In the genomic region with DNA sequence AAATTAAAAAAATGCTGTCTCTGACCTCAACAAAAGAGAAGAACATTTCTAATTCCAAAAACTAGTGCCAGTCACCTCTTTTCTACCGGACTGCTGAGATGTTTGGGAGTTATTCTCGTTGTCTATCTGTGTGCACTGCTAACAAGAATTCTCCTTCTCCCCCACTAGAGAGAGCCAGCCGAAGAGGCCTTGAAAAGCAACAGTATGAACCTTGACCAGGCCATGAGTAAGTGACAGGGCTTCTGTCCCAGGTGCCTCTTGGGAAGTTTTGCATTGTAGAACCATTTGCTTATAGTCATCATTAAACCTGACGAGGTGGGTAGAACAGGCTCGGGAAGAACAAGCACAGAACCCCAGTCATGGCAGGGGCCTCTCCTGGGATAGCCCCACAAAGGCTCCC, we compare ENCODE assay signal across 23 mouse cellular contexts. TPM values are rescaled to one million over a fixed set of nuclear protein-coding genes. Genes with fewer than 3 reads are reported as not detected.
DNase-seq lines count a peak whose midpoint lies in the region; ATAC-seq and TF ChIP-seq lines count a peak whose summit lies in the region.
"Had no signal": no experiment of that assay in that cellular context is flagged by ENCODE, and none has a peak within 500 bp of the region (broad histone marks: within the 10 kb centered on the region; RNA-seq: fewer than 3 reads in every experiment).

No protein-coding gene starts in this region.

- no peaks in the 10 kb centered on the region for H3K27me3 ChIP-seq in intestine, postnatal 0 days (replicated peaks; ENCODE audit: control insufficient read depth, insufficient read depth, low read length)
- H3K27me3 ChIP-seq in intestine, embryonic 15.5 days (replicated peaks) = no peaks in the 10 kb centered on the region
- H3K27me3 ChIP-seq: embryonic facial prominence, embryonic 13.5 days; embryonic facial prominence, embryonic 15.5 days; forebrain, embryonic 12.5 days had no signal

- no peak for ATAC-seq in intestine, postnatal 0 days
- ATAC-seq in intestine, embryonic 15.5 days = no peak
- ATAC-seq: forebrain, embryonic 14.5 days; forebrain, embryonic 16.5 days had no signal

- DNase-seq in adrenal gland, adult 2 months = peak; percentile 49
- no peak for DNase-seq in adrenal gland, adult 8-10 months
- DNase-seq in layer of hippocampus, adult 2 months (ENCODE audit: low spot score in 2 of 2) = no peak
- no peak for DNase-seq in layer of hippocampus, postnatal 36 days
- DNase-seq: adrenal gland, postnatal 10 days; cerebellum, adult 11 months; cerebellum, adult 18-20 months; cerebellum, adult 8-10 months; cerebellum, adult 9-11 months; cerebellum, postnatal 14 days; cerebellum, postnatal 36 days; embryo, embryonic 11 days had no signal

- TF ChIP-seq CTCF in intestine, postnatal 0 days (IDR thresholded peaks at IDR 0.05; ENCODE audit: low read depth) = peak; percentile 18; the same call in 1 of the 2 replicates
- TF ChIP-seq CTCF in layer of hippocampus, adult 2 months (conservative IDR thresholded peaks at IDR 0.05) = no peak

- H3K4me1 ChIP-seq in intestine, postnatal 0 days (replicated peaks; ENCODE audit: control insufficient read depth, insufficient read depth, low read length) = no peaks in the 10 kb centered on the region
- no peaks in the 10 kb centered on the region for H3K4me1 ChIP-seq in intestine, embryonic 15.5 days (replicated peaks)
- H3K4me1 ChIP-seq: embryonic facial prominence, embryonic 13.5 days; embryonic facial prominence, embryonic 15.5 days; forebrain, embryonic 10.5 days; forebrain, embryonic 12.5 days had no signal

- H3K4me3 ChIP-seq in intestine, postnatal 0 days (ENCODE audit: low read depth, low read length) = no peak overlapping the region
- H3K4me3 ChIP-seq in intestine, embryonic 15.5 days (replicated peaks) = no peak overlapping the region
- no peak overlapping the region for H3K4me3 ChIP-seq in layer of hippocampus, adult 2 months
- H3K4me3 ChIP-seq: embryonic facial prominence, embryonic 13.5 days; embryonic facial prominence, embryonic 15.5 days; erythroblast, embryonic 14.5 days; forebrain, embryonic 10.5 days; forebrain, embryonic 12.5 days had no signal

- no peak overlapping the region for H3K27ac ChIP-seq in intestine, postnatal 0 days (ENCODE audit: low read depth, low read length)
- no peak overlapping the region for H3K27ac ChIP-seq in intestine, embryonic 15.5 days
- H3K27ac ChIP-seq in layer of hippocampus, adult 2 months = 0 out of 2 replicates have a peak overlapping the region, but pooled peaks have one; percentile 1
- H3K27ac ChIP-seq: embryonic facial prominence, embryonic 13.5 days; embryonic facial prominence, embryonic 15.5 days; forebrain, embryonic 10.5 days; forebrain, embryonic 12.5 days had no signal

- no peak overlapping the region for H3K4me2 ChIP-seq in intestine, postnatal 0 days (replicated peaks; ENCODE audit: low read depth)
- H3K4me2 ChIP-seq in intestine, embryonic 15.5 days (replicated peaks) = no peak overlapping the region
- H3K4me2 ChIP-seq: embryonic facial prominence, embryonic 13.5 days; embryonic facial prominence, embryonic 15.5 days; forebrain, embryonic 12.5 days had no signal

- peaks cover 60% of the 10 kb centered on the region for H3K36me3 ChIP-seq in intestine, postnatal 0 days (ENCODE audit: control insufficient read depth, insufficient read depth)
- peaks cover 51% of the 10 kb centered on the region for H3K36me3 ChIP-seq in intestine, embryonic 15.5 days

- H3K9ac ChIP-seq in intestine, postnatal 0 days (ENCODE audit: low read depth, low read length) = no peak overlapping the region
- H3K9ac ChIP-seq in intestine, embryonic 15.5 days = no peak overlapping the region
- H3K9ac ChIP-seq: embryonic facial prominence, embryonic 13.5 days; embryonic facial prominence, embryonic 15.5 days; forebrain, embryonic 12.5 days had no signal

- H3K9me3 ChIP-seq in intestine, postnatal 0 days (ENCODE audit: control insufficient read depth) = no peaks in the 10 kb centered on the region
- no peaks in the 10 kb centered on the region for H3K9me3 ChIP-seq in intestine, embryonic 15.5 days
- H3K9me3 ChIP-seq: embryonic facial prominence, embryonic 13.5 days; embryonic facial prominence, embryonic 15.5 days; forebrain, embryonic 10.5 days; forebrain, embryonic 12.5 days had no signal

- WGBS in intestine, postnatal 0 days = 72% methylated on average over 5 of the region's 5 CpGs
- WGBS in intestine, embryonic 15.5 days = 87% methylated on average over 5 of the region's 5 CpGs

RNA-seq across cellular contexts. Expression of a gene that starts 43.8 kb away (rescaled TPM):
- total RNA-seq in adrenal gland, adult 2 months (2021) = 1 to 10 TPM; 2.3 to 3.1 TPM
- 12.3 and 13.8 TPM in 2 replicates for polyA plus RNA-seq in adrenal gland, adult 2 months (2012; rRNA removed)
- 1 to 10 TPM; 1.5 to 3.3 (median 3.0) TPM for total RNA-seq in adrenal gland, adult 8-10 months (2022)
- polyA plus RNA-seq in intestine, postnatal 0 days (2015; fragmentation: Nextera tagmentation; extraction: Ambion mirVana) = 18.2 TPM in 2 replicates
- polyA plus RNA-seq in intestine, embryonic 15.5 days (2015; fragmentation: Nextera tagmentation; extraction: Ambion mirVana) = 6.6 and 7.7 TPM in 2 replicates
- under 1 TPM; 0.64 to 0.91 TPM for total RNA-seq in layer of hippocampus, adult 2 months (2021)
- under 1 TPM; 0.47 to 0.83 TPM for total RNA-seq in layer of hippocampus, postnatal 36 days (2021)

RNA-seq across cellular contexts. Expression of a gene that starts 43.9 kb away (rescaled TPM):
- 10 to 100 TPM; 22.3 to 28.5 TPM for total RNA-seq in adrenal gland, adult 2 months (2021)
- 45.1 and 47.7 TPM in 2 replicates for polyA plus RNA-seq in adrenal gland, adult 2 months (2012; rRNA removed)
- total RNA-seq in adrenal gland, adult 8-10 months (2022) = 10 to 100 TPM; 28.2 to 50.0 (median 40.7) TPM
- 23.8 and 26.3 TPM in 2 replicates for polyA plus RNA-seq in intestine, postnatal 0 days (2015; fragmentation: Nextera tagmentation; extraction: Ambion mirVana)
- 28.3 and 34.7 TPM in 2 replicates for polyA plus RNA-seq in intestine, embryonic 15.5 days (2015; fragmentation: Nextera tagmentation; extraction: Ambion mirVana)
- 1 to 10 TPM; 6.6 to 8.4 TPM for total RNA-seq in layer of hippocampus, adult 2 months (2021)
- total RNA-seq in layer of hippocampus, postnatal 36 days (2021) = 1 to 10 TPM; 7.3 to 9.7 TPM

RNA-seq across cellular contexts. Expression of a gene that starts 59.3 kb away (rescaled TPM):
- not detected for total RNA-seq in adrenal gland, adult 2 months (2021)
- not detected in 2 replicates for polyA plus RNA-seq in adrenal gland, adult 2 months (2012; rRNA removed)
- not detected for total RNA-seq in adrenal gland, adult 8-10 months (2022)
- not detected in 2 replicates for polyA plus RNA-seq in intestine, postnatal 0 days (2015; fragmentation: Nextera tagmentation; extraction: Ambion mirVana)
- polyA plus RNA-seq in intestine, embryonic 15.5 days (2015; fragmentation: Nextera tagmentation; extraction: Ambion mirVana) = 1.1 and 1.2 TPM in 2 replicates
- total RNA-seq in layer of hippocampus, adult 2 months (2021) = under 1 TPM; 0.34 to 0.46 TPM
- under 1 TPM in 1 of 2 experiments, not detected in 1; 0.61 TPM for total RNA-seq in layer of hippocampus, postnatal 36 days (2021)
- total RNA-seq: ES-E14 had no signal
- polyA plus RNA-seq: C2C12; embryonic facial prominence, embryonic 13.5 days; forebrain, embryonic 12.5 days; forebrain, embryonic 14.5 days; forebrain, embryonic 16.5 days had no signal
